Mouse (Mus musculus): ENCODE data around the gene Olfr668. TPM values are rescaled to one million over a fixed set of nuclear protein-coding genes. Genes with fewer than 3 reads are reported as not detected.
"Not testable (repeated sequence)": the region's sequence is repeated elsewhere in the genome, so short reads cannot be mapped to it uniquely, and the experiment has no call there.

Gene Olfr668
- total RNA-seq (2017): not detected in 2 replicates

DNA sequence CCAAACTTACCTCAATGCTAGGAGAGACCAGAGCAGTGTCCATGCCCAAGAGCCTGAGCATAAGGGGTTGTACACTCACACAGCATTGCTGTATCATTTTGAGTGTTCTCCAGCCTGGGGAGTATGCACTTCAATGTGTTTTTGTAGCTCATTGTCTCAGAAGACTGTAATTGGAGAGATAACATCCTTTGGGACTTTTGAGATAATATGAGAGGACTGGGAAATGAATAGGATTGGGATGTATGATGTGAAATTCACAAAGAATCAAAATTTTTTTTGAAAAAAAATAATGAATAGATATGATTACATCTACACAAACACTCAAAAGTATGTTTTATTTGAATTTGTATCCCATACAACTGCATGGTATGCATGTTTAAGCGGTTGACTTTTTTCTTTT lies at the start of gene Olfr668:
Gene Olfr668, minus strand, starts transcription at position 101 of the 400 bp plus-strand sequence.
- ATAC-seq (replicated peaks in 1 of 2; ENCODE audit: insufficient read depth in 1 of 2, low FRiP score in 2 of 2, low TSS enrichment in 1 of 2, low read depth in 1 of 2, poor library complexity in 2 of 2, severe bottlenecking in 2 of 2): no peak

- ATAC-seq (replicated peaks in 1 of 2; ENCODE audit: insufficient read depth in 1 of 2, low FRiP score in 2 of 2, low TSS enrichment in 1 of 2, low read depth in 1 of 2, poor library complexity in 2 of 2, severe bottlenecking in 2 of 2): not testable (repeated sequence)
Measured at GRCm38 (mm10) chr7:104972507-104972906, 44.6 kb upstream of the Olfr668 start.

DNA sequence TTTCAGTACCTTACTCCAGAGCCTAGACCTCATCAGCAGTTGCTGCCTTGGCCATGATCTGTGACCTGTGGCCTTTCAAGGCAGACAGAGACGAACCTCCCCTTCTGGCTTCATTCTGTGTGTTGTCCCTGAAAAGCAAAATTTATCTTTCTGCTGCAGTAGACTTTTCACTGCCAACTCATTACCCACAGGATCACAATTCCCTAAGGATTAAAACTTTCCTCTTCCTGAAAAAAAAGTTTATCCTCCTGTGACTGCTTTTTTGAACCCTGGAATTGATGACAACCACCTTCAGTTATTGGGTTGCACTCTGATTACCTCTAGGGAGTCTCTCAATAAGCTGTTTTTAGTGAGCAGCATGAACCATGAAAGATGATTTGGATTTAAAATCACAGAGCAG lies 34.7 kb upstream of the Olfr668 start, which contains the start of gene Olfr670:
Gene Olfr670, minus strand, starts transcription at position 101 of the 400 bp plus-strand sequence.
- ATAC-seq (replicated peaks in 1 of 2; ENCODE audit: insufficient read depth in 1 of 2, low FRiP score in 2 of 2, low TSS enrichment in 1 of 2, low read depth in 1 of 2, poor library complexity in 2 of 2, severe bottlenecking in 2 of 2): no peak

DNA sequence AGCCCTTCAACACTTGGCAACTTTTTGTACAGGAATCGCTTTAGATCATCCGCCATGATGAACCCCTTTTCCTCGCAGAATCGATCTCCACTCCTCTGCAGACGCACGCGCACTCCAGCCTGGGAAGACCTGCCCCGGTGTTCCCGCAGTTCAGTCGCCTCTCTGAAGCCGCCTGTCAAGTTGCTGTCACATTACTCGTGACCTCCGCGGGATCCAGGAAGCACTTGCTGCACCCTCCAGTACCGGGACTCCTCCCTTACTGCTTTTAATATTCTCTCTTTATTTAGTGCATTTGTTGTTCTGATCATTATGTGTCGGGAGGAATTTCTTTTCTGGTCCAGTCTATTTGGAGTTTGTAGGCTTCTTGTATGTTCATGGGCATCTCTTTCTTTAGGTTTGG lies 22.4 kb upstream of the Olfr668 start:
- ATAC-seq (replicated peaks in 1 of 2; ENCODE audit: insufficient read depth in 1 of 2, low FRiP score in 2 of 2, low TSS enrichment in 1 of 2, low read depth in 1 of 2, poor library complexity in 2 of 2, severe bottlenecking in 2 of 2): peak; percentile 59 to 69; a peak in 1 of 4 replicates

GRCm38 (mm10) chr7:104933940-104934339 lies 6.1 kb upstream of the Olfr668 start, which contains the start of gene Olfr669:
TSS of gene Olfr669 (plus strand) at chr7:104934240.
- ATAC-seq (replicated peaks in 1 of 2; ENCODE audit: insufficient read depth in 1 of 2, low FRiP score in 2 of 2, low TSS enrichment in 1 of 2, low read depth in 1 of 2, poor library complexity in 2 of 2, severe bottlenecking in 2 of 2): no peak

- ATAC-seq (replicated peaks in 1 of 2; ENCODE audit: insufficient read depth in 1 of 2, low FRiP score in 2 of 2, low TSS enrichment in 1 of 2, low read depth in 1 of 2, poor library complexity in 2 of 2, severe bottlenecking in 2 of 2): no peak
Measured at GRCm38 (mm10) chr7:104921382-104921781, 6.5 kb downstream of the Olfr668 start, which contains the start of gene Olfr667. TSS of gene Olfr667 (minus strand) at chr7:104921482.

- no peak for ATAC-seq (replicated peaks in 1 of 2; ENCODE audit: insufficient read depth in 1 of 2, low FRiP score in 2 of 2, low TSS enrichment in 1 of 2, low read depth in 1 of 2, poor library complexity in 2 of 2, severe bottlenecking in 2 of 2)
Measured at GRCm38 (mm10) chr7:104895852-104896251, 32.0 kb downstream of the Olfr668 start, which contains the start of gene Olfr666. TSS of gene Olfr666 (minus strand) at chr7:104895952.

DNA sequence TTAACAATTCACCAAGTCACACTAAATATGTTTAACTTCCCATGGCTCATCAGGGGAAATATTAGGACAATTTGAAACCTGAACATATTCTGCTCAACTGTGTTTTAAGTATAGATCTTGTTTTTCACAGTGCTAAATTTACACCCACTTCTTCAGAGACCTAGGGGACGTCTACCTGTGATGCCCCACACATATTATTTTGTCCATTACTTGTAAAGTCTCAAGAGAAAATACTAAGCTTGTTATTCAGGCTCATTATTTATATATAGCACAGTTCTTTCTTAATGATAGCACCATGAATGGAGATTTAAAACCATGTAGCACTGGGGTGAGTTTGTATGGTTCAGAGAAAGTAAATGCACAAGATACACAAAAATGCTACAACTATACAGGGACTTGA lies 50.1 kb downstream of the Olfr668 start, which contains the start of gene Olfr665:
Gene Olfr665, plus strand, starts transcription at position 301 of the 400 bp plus-strand sequence.
- no peak for ATAC-seq (replicated peaks in 1 of 2; ENCODE audit: insufficient read depth in 1 of 2, low FRiP score in 2 of 2, low TSS enrichment in 1 of 2, low read depth in 1 of 2, poor library complexity in 2 of 2, severe bottlenecking in 2 of 2)

Other genes starting within 250 kb of the Olfr668 start
- not detected in 2 replicates for gene Olfr661, start 241.6 kb downstream of the Olfr668 start, total RNA-seq (2017)
- not detected in 2 replicates for gene Usp17le, start 150.6 kb downstream of the Olfr668 start, total RNA-seq (2017)
- not detected in 2 replicates for gene Usp17lb, start 85.5 kb downstream of the Olfr668 start, total RNA-seq (2017)
- not detected in 2 replicates for gene Usp17la, start 71.0 kb downstream of the Olfr668 start, total RNA-seq (2017)
- gene Olfr665, start 50.0 kb downstream of the Olfr668 start, total RNA-seq (2017): not detected in 2 replicates
- not detected in 2 replicates for gene Olfr666, start 32.1 kb downstream of the Olfr668 start, total RNA-seq (2017)
- not detected in 2 replicates for gene Olfr667, start 6.6 kb downstream of the Olfr668 start, total RNA-seq (2017)
- not detected in 2 replicates for gene Olfr669, start 6.2 kb upstream of the Olfr668 start, total RNA-seq (2017)
- not detected in 2 replicates for gene Olfr670, start 34.6 kb upstream of the Olfr668 start, total RNA-seq (2017)
- not detected in 2 replicates for gene Olfr671, start 51.1 kb upstream of the Olfr668 start, total RNA-seq (2017)
- gene Olfr672, start 74.0 kb upstream of the Olfr668 start, total RNA-seq (2017): not detected in 2 replicates
- gene Olfr675, start 100.4 kb upstream of the Olfr668 start, total RNA-seq (2017): not detected in 2 replicates
- not detected in 2 replicates for gene Olfr676, start 104.6 kb upstream of the Olfr668 start, total RNA-seq (2017)
- gene Olfr677, start 123.3 kb upstream of the Olfr668 start, total RNA-seq (2017): not detected in 2 replicates
- not detected in 2 replicates for gene Olfr678, start 136.4 kb upstream of the Olfr668 start, total RNA-seq (2017)
- gene Olfr679, start 153.1 kb upstream of the Olfr668 start, total RNA-seq (2017): not detected in 2 replicates
- gene Olfr680-ps1, start 164.8 kb upstream of the Olfr668 start, total RNA-seq (2017): not detected in 2 replicates
- gene Olfr681, start 188.8 kb upstream of the Olfr668 start, total RNA-seq (2017): not detected in 2 replicates
- not detected in 2 replicates for gene Olfr683, start 219.0 kb upstream of the Olfr668 start, total RNA-seq (2017)
- not detected in 2 replicates for gene Olfr684, start 235.6 kb upstream of the Olfr668 start, total RNA-seq (2017)

All from hematopoietic stem cell, adult 5-6 weeks (primary cell).